Mouse (Mus musculus) adrenal gland, adult 8-10 months (tissue): ENCODE data around the gene Tmem114. TPM values are rescaled to one million over a fixed set of nuclear protein-coding genes. Genes with fewer than 3 reads are reported as not detected.

ENCODE experiments used
- DNase-seq: peaks from one replicate; pipeline ENCODE4 v3.0.0; 2022
- total RNA-seq, 4 experiments: library from RNA; stranded (reverse); gene quantifications; 2 replicates each; pipeline ENCODE4 v1.2.4; 2022

The Tmem114 gene
- total RNA-seq, 4 experiments from 2014 or later, result not detected

GRCm38 (mm10) chr16:8406708-8407107 lies 18.2 kb downstream of the Tmem114 start:
- DNase-seq, result peak; percentile 14

- no peak for DNase-seq
Observed at GRCm38 (mm10) chr16:8402663-8403062, 22.3 kb downstream of the Tmem114 start.

GRCm38 (mm10) chr16:8401171-8401955 lies 23.6 kb downstream of the Tmem114 start:
- DNase-seq, result no peak

- DNase-seq, result no peak
Observed at GRCm38 (mm10) chr16:8399868-8400267, 25.1 kb downstream of the Tmem114 start.

GRCm38 (mm10) chr16:8394946-8395345 lies 30.0 kb downstream of the Tmem114 start:
- DNase-seq, result no peak

- no peak for DNase-seq
Observed at GRCm38 (mm10) chr16:8388491-8388890, 36.4 kb downstream of the Tmem114 start.

- DNase-seq, result no peak
Observed at GRCm38 (mm10) chr16:8386386-8386785, 38.5 kb downstream of the Tmem114 start.

- DNase-seq, result no peak
Observed at GRCm38 (mm10) chr16:8385679-8386078, 39.3 kb downstream of the Tmem114 start.

- DNase-seq, result no peak
Observed at GRCm38 (mm10) chr16:8384772-8385171, 40.2 kb downstream of the Tmem114 start.

GRCm38 (mm10) chr16:8383396-8383795 lies 41.5 kb downstream of the Tmem114 start:
- no peak for DNase-seq

GRCm38 (mm10) chr16:8363066-8363465 lies 61.9 kb downstream of the Tmem114 start:
- no peak for DNase-seq

Other genes with a start within 250 kb of the Tmem114 start
- gene Mettl22, start 45.7 kb upstream of the Tmem114 start, total RNA-seq, result 10 to 100 TPM; 16.4 to 22.2 (median 19.1) TPM
- 100 to 1,000 TPM in 3 of 4 experiments, 10 to 100 TPM in 1; 88.1 to 157 (median 111) TPM for gene Abat, start 88.3 kb upstream of the Tmem114 start, total RNA-seq
- 10 to 100 TPM; 56.5 to 79.9 (median 70.5) TPM for gene Pmm2, start 212.5 kb upstream of the Tmem114 start, total RNA-seq
- 10 to 100 TPM; 22.7 to 24.9 (median 23.8) TPM for gene Tmem186, start 212.6 kb upstream of the Tmem114 start, total RNA-seq
- 100 to 1,000 TPM in 2 of 4 experiments, 10 to 100 TPM in 2; 47.3 to 133 (median 83.9) TPM for gene Carhsp1, start 247.0 kb upstream of the Tmem114 start, total RNA-seq